Mouse (Mus musculus) kidney, postnatal 0 days (tissue): ENCODE data around the gene Padi3. TPM values are rescaled to one million over a fixed set of nuclear protein-coding genes. Genes with fewer than 3 reads are reported as not detected.

Experiments used
- ATAC-seq: fragments of 200-750 bp; cut with Nextera tagmentation; replicated peaks from 2 replicates; pipeline ENCODE4 v1.8.0; 2017; ENCODE audit warnings: low read depth, moderate number of reproducible peaks, moderate TSS enrichment, moderate library complexity; ENCODE audit not compliant: low FRiP score
- DNase-seq: peaks from one replicate; pipeline ENCODE4 v3.0.0-alpha.2; 2016; ENCODE audit warnings: low spot score
- H3K27ac ChIP-seq: fragments of 300-500 bp; sonication (generic); 2 replicates; pipeline ENCODE4 v1.5.1; 2014; ENCODE audit warnings: mild to moderate bottlenecking
- H3K27me3 ChIP-seq: fragments of 300-500 bp; sonication (generic); 2 replicates; pipeline ENCODE4 v1.6.1; 2014; ENCODE audit warnings: low read length, mixed read lengths; ENCODE audit not compliant: insufficient read depth
- H3K36me3 ChIP-seq: fragments of 300-500 bp; sonication (generic); 2 replicates; pipeline ENCODE4 v1.6.1; 2014; ENCODE audit warnings: low read length, mixed read lengths; ENCODE audit not compliant: insufficient read depth
- H3K4me1 ChIP-seq: fragments of 300-500 bp; sonication (generic); replicated peaks from 2 replicates; pipeline ENCODE4 v1.6.1; 2014; ENCODE audit warnings: antibody characterized with exemption, low read length, mixed read lengths; ENCODE audit not compliant: insufficient read depth
- H3K4me2 ChIP-seq: fragments of 300-500 bp; sonication (generic); 2 replicates; pipeline ENCODE4 v1.6.1; 2014; ENCODE audit warnings: mild to moderate bottlenecking, low read length, moderate library complexity, mixed read lengths
- H3K4me3 ChIP-seq: fragments of 300-500 bp; sonication (generic); replicated peaks from 2 replicates; pipeline ENCODE4 v1.5.1; 2014; ENCODE audit warnings: low read depth, low read length
- H3K9ac ChIP-seq: fragments of 300-500 bp; sonication (generic); 2 replicates; pipeline ENCODE4 v1.6.1; 2014; ENCODE audit warnings: low read depth, low read length
- H3K9me3 ChIP-seq: fragments of 300-500 bp; sonication (generic); replicated peaks from 2 replicates; pipeline ENCODE4 v1.6.1; 2016; ENCODE audit warnings: low read length, inconsistent platforms, mixed read lengths
- CTCF ChIP-seq: IDR thresholded peaks from 2 replicates; pipeline ENCODE4 v1.5.1; 2016; ENCODE audit warnings: antibody characterized with exemption, low read depth, mild to moderate bottlenecking, moderate library complexity
- WGBS: fragments of 180-500 bp; shearing (Covaris S2); extraction: QIAGEN DNeasy Blood & Tissue Kit; methylation state at CpG from one replicate; pipeline ENCODE4 v1.1.7; 2014; 5-methylcytosine and 5-hydroxymethylcytosine counted together
- polyA plus RNA-seq: library from polyadenylated mRNA; unstranded; fragments of >200 nt; fragmentation: Nextera tagmentation; extraction: Ambion mirVana; gene quantifications from 2 replicates; pipeline ENCODE4 v1.2.1, GENCODE M21; 2015

The Padi3 gene
- polyA plus RNA-seq, 1 experiment from 2014 or later: 0.08 TPM

DNA sequence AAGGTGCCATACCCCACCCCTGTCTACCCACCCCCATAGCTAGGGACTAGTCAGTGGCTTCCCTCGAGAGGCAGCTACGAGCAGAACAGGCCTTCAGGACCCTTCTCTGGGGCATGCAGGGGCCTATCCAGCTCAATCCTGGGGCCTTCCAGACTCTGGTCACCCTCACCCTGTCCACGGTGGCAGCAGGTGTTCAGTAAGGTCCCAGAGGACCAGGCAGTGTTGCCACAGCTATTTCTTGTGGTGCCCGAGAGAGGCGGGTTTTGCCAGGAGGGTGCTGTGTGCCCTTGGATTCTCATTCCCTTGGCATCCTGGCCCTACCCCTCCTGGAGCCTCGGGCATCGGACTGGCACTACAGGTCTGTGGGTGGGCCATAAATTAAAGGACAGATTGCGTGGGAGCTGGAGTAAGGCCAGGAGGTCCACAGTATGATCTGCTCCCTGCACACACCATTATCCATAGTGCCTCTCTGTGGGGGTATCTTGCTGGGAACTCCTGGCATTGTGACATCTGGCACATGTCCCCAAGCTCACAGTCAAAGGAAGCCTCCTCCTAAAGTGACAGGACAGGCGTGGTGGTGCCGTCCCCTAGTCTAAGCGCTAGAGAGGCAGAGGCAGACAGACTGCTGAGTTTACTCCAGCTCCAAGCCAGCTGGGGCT lies 25.9 kb upstream of the Padi3 start:
- TF ChIP-seq CTCF: no peak
- no peak overlapping the region for H3K9ac ChIP-seq
- H3K4me1 ChIP-seq: peaks cover 2% of the 10 kb centered on the region; the same call in 1 of the 2 replicates
- peak; percentile 36 for DNase-seq
- 50% methylated on average over 11 of the region's 11 CpGs for WGBS
- no peak overlapping the region for H3K27ac ChIP-seq
- no peak overlapping the region for H3K4me2 ChIP-seq
- peak; percentile 37 for ATAC-seq
- no peak overlapping the region for H3K4me3 ChIP-seq
- no peaks in the 10 kb centered on the region for H3K27me3 ChIP-seq
- H3K9me3 ChIP-seq: no peaks in the 10 kb centered on the region
- no peaks in the 10 kb centered on the region for H3K36me3 ChIP-seq

- H3K9me3 ChIP-seq: no peaks in the 10 kb centered on the region
- DNase-seq: peak; percentile 57
- 8% methylated on average over 10 of the region's 10 CpGs for WGBS
- H3K4me2 ChIP-seq: no peak overlapping the region
- H3K27ac ChIP-seq: no peak overlapping the region
- H3K4me3 ChIP-seq: no peak overlapping the region
- TF ChIP-seq CTCF: no peak
- no peak overlapping the region for H3K9ac ChIP-seq
- peaks cover 2% of the 10 kb centered on the region; the same call in 1 of the 2 replicates for H3K4me1 ChIP-seq
- H3K27me3 ChIP-seq: no peaks in the 10 kb centered on the region
- no peaks in the 10 kb centered on the region for H3K36me3 ChIP-seq
- no peak for ATAC-seq
These were observed 25.2 kb upstream of the Padi3 start for GRCm38 (mm10) chr4:140835682-140836081.

DNA sequence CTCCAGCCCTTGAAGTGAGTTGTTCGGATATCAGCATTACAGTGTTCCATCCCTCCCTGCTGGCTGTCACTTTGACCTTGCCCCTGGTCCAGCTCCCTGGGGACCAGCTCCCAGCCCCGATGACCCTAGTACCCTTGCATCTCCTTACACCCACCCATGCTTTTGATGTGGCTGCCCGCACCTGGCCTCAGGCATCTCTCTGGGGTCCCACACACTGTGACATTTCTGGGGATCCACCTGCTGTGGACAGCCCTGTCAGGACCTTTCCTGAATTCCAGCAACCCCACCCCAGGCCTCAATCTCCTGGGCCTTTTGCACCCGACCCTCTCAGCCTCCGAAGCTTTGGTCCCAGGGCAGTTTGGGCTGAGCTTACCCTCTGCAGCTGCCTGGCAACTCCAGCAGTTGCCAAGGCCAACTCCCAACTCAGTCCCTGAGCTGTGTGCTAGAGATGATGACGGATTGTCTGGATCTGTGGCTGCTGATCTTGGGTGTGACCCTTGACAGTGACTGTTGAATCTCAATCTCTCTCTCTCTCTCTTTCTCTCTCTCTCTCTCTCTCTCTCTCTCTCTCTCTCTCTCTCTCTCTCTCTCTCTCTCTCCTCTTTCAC lies 24.0 kb upstream of the Padi3 start:
- Histone ChIP-seq H3K9me3 (no peaks in the 10 kb centered on the region), H3K9ac (no peak overlapping the region), H3K4me1 (peaks cover 2% of the 10 kb centered on the region; the same call in 1 of the 2 replicates), H3K4me3 (no peak overlapping the region), H3K4me2 (no peak overlapping the region), H3K27ac (no peak overlapping the region), H3K27me3 (no peaks in the 10 kb centered on the region), H3K36me3 (no peaks in the 10 kb centered on the region)
- 77% methylated on average over 6 of the region's 6 CpGs for WGBS
- TF ChIP-seq CTCF: no peak
- DNase-seq (no peak), ATAC-seq (no peak)

- Histone ChIP-seq H3K4me1 (peaks cover 2% of the 10 kb centered on the region; the same call in 1 of the 2 replicates), H3K4me2 (no peak overlapping the region), H3K27me3 (no peaks in the 10 kb centered on the region), H3K9ac (no peak overlapping the region), H3K4me3 (no peak overlapping the region), H3K36me3 (no peaks in the 10 kb centered on the region), H3K27ac (no peak overlapping the region), H3K9me3 (no peaks in the 10 kb centered on the region)
- WGBS: 33% methylated on average over 8 of the region's 8 CpGs
- no peak for TF ChIP-seq CTCF
- ATAC-seq (no peak), DNase-seq (no peak)
These were observed 22.4 kb upstream of the Padi3 start for GRCm38 (mm10) chr4:140832821-140833220.

DNA sequence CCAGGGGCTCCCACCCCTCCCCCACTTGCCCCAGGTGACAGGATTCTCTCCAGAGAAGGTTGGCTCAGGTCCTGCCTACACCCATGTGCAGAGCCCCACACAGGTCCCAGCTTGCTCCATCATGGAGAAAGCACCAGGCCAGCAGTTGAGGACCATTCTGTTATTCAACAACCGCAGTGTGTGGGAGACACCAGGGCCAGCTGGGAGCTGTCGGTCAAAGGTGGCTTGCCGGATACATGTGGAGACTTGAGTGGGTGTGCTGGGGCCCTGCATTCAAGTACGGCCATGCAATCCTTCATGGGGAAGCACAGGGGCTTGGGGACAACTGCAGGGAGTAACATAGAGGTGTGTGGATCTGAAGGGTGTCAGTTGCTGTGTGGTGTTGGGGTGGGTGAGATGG lies 21.4 kb upstream of the Padi3 start:
- Histone ChIP-seq H3K27me3 (no peaks in the 10 kb centered on the region), H3K36me3 (no peaks in the 10 kb centered on the region), H3K4me3 (no peak overlapping the region), H3K27ac (no peak overlapping the region), H3K4me1 (peaks cover 2% of the 10 kb centered on the region; the same call in 1 of the 2 replicates), H3K4me2 (no peak overlapping the region), H3K9me3 (no peaks in the 10 kb centered on the region), H3K9ac (no peak overlapping the region)
- ATAC-seq (no peak), DNase-seq (no peak)
- TF ChIP-seq CTCF: no peak
- 31% methylated on average over 4 of the region's 4 CpGs for whole genome bisulfite sequencing

DNA sequence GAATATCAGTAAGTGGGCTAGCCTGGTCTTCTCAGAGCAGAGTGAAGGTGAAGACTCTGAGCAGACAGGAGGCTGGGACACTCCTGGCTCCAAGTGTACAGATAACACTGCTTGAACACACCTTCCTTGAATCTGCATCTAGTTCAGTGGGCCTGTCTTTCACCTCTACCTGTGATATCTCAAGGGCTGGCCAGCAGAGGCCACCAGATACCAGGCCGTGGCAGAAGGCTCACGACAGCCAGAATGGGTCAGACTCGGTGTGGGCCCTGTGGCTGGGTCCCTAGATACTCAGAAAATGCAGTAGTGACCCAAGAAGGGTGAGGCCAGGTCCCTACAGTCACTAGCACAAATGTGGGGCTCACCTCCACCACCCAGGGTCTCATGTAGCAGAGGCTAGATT lies 16.8 kb upstream of the Padi3 start:
- 44% methylated on average over 3 of the region's 3 CpGs for WGBS
- Histone ChIP-seq H3K27me3 (no peaks in the 10 kb centered on the region), H3K4me3 (no peak overlapping the region), H3K36me3 (no peaks in the 10 kb centered on the region), H3K9me3 (no peaks in the 10 kb centered on the region), H3K4me1 (no peaks in the 10 kb centered on the region), H3K9ac (no peak overlapping the region), H3K4me2 (no peak overlapping the region), H3K27ac (no peak overlapping the region)
- ATAC-seq (no peak), DNase-seq (no peak)
- TF ChIP-seq CTCF: peak; percentile 54
